Mouse (Mus musculus): Measurements from ENCODE around the gene Lrrc75b. TPM values are rescaled to one million over a fixed set of nuclear protein-coding genes. Genes with fewer than 3 reads are reported as not detected.
"Not testable (repeated sequence)": the region's sequence is repeated elsewhere in the genome, so short reads cannot be mapped to it uniquely, and the experiment has no call there.

Gene Lrrc75b
- total RNA-seq, 2 experiments from 2014 or later = 10.2 to 10.5 TPM

GRCm38 (mm10) chr10:75568441-75568840 is 8.3 kb upstream of the Lrrc75b start:
- DNase-seq (ENCODE audit: low spot score in 2 of 2) = no peak

- DNase-seq (ENCODE audit: low spot score in 2 of 2) = no peak
These were observed 7.9 kb upstream of the Lrrc75b start for GRCm38 (mm10) chr10:75568029-75568428.

GRCm38 (mm10) chr10:75566765-75567164 is 6.6 kb upstream of the Lrrc75b start:
- DNase-seq (ENCODE audit: low spot score in 2 of 2) = not testable (repeated sequence)

- no peak for DNase-seq (ENCODE audit: low spot score in 2 of 2)
These were observed 6.2 kb upstream of the Lrrc75b start for GRCm38 (mm10) chr10:75566321-75566720.

GRCm38 (mm10) chr10:75565906-75566305 is 5.8 kb upstream of the Lrrc75b start:
- DNase-seq (ENCODE audit: low spot score in 2 of 2) = no peak

- no peak for DNase-seq (ENCODE audit: low spot score in 2 of 2)
These were observed 5.3 kb upstream of the Lrrc75b start for GRCm38 (mm10) chr10:75565436-75565835.

GRCm38 (mm10) chr10:75564687-75565265 is 4.6 kb upstream of the Lrrc75b start:
- no peak for DNase-seq (ENCODE audit: low spot score in 2 of 2)

GRCm38 (mm10) chr10:75562596-75562995 is 2.5 kb upstream of the Lrrc75b start:
- no peak for DNase-seq (ENCODE audit: low spot score in 2 of 2)

- no peak for DNase-seq (ENCODE audit: low spot score in 2 of 2)
These were observed 1.0 kb upstream of the Lrrc75b start, which contains the start of gene Ggt1 for GRCm38 (mm10) chr10:75561071-75561654. Gene Ggt1 (plus strand): TSS chr10:75561604.

GRCm38 (mm10) chr10:75560549-75560899 is 394 bp upstream of the Lrrc75b start:
- DNase-seq (ENCODE audit: low spot score in 2 of 2) = no peak

- DNase-seq (ENCODE audit: low spot score in 2 of 2) = no peak
These were observed 972 bp downstream of the Lrrc75b start for GRCm38 (mm10) chr10:75559041-75559675.

- DNase-seq (ENCODE audit: low spot score in 2 of 2) = peak; percentile 34 to 36
These were observed 1.6 kb downstream of the Lrrc75b start for GRCm38 (mm10) chr10:75558515-75558914.

- DNase-seq (ENCODE audit: low spot score in 2 of 2) = peak; percentile 53 to 66
These were observed 4.1 kb downstream of the Lrrc75b start for GRCm38 (mm10) chr10:75556026-75556425.

- no peak for DNase-seq (ENCODE audit: low spot score in 2 of 2)
These were observed 4.6 kb downstream of the Lrrc75b start for GRCm38 (mm10) chr10:75555557-75555956.

GRCm38 (mm10) chr10:75554090-75554489 is 6.0 kb downstream of the Lrrc75b start:
- DNase-seq (ENCODE audit: low spot score in 2 of 2) = no peak

GRCm38 (mm10) chr10:75552701-75553450 is 7.3 kb downstream of the Lrrc75b start:
- no peak for DNase-seq (ENCODE audit: low spot score in 2 of 2)

- DNase-seq (ENCODE audit: low spot score in 2 of 2) = no peak
These were observed 8.0 kb downstream of the Lrrc75b start for GRCm38 (mm10) chr10:75552106-75552505.

GRCm38 (mm10) chr10:75551175-75551574 is 9.0 kb downstream of the Lrrc75b start:
- DNase-seq (ENCODE audit: low spot score in 2 of 2) = no peak

GRCm38 (mm10) chr10:75549886-75550285 is 10.2 kb downstream of the Lrrc75b start:
- DNase-seq (ENCODE audit: low spot score in 2 of 2) = no peak

- no peak for DNase-seq (ENCODE audit: low spot score in 2 of 2)
These were observed 11.6 kb downstream of the Lrrc75b start for GRCm38 (mm10) chr10:75548486-75548885.

GRCm38 (mm10) chr10:75547901-75548300 is 12.2 kb downstream of the Lrrc75b start:
- no peak for DNase-seq (ENCODE audit: low spot score in 2 of 2)

- no peak for DNase-seq (ENCODE audit: low spot score in 2 of 2)
These were observed 24.0 kb downstream of the Lrrc75b start for GRCm38 (mm10) chr10:75536123-75536522.

Data from left cerebral cortex, adult 18-20 months (tissue).